Mouse (Mus musculus) C2C12 (cell line): ENCODE measurements around the gene Arhgap15. TPM values are rescaled to one million over a fixed set of nuclear protein-coding genes. Genes with fewer than 3 reads are reported as not detected.

Experiments used
- H3K27me3 ChIP-seq: one replicate; pipeline ENCODE4 v1.6.1; 2011; ENCODE audit not compliant: control insufficient read depth, insufficient read depth, insufficient read length
- H3K36me3 ChIP-seq: one replicate; pipeline ENCODE4 v1.6.1; 2011; ENCODE audit not compliant: control insufficient read depth, insufficient read depth
- H3K4me3 ChIP-seq: one replicate; pipeline ENCODE4 v1.5.1; 2011; ENCODE audit warnings: mild to moderate bottlenecking, control low read depth; ENCODE audit not compliant: poor library complexity, insufficient read depth, severe bottlenecking
- H3K79me2 ChIP-seq: one replicate; pipeline ENCODE4 v1.6.1; 2011; ENCODE audit not compliant: control insufficient read depth, insufficient read depth
- H3K79me3 ChIP-seq: one replicate; pipeline ENCODE4 v1.6.1; 2011; ENCODE audit warnings: low read depth, control low read depth
- H3ac ChIP-seq: one replicate; pipeline ENCODE3; 2011; ENCODE audit warnings: low read depth; ENCODE audit not compliant: control insufficient read depth, insufficient read length
- CEBPB ChIP-seq: IDR thresholded peaks from one replicate; pipeline ENCODE4 v1.6.1; 2011; ENCODE audit warnings: low read depth, mild to moderate bottlenecking, control low read depth, moderate library complexity
- CTCF ChIP-seq: IDR thresholded peaks from one replicate; pipeline ENCODE4 v1.5.1; 2011; ENCODE audit not compliant: control insufficient read depth, insufficient read depth, insufficient read length
- FOSL1 ChIP-seq: IDR thresholded peaks from one replicate; pipeline ENCODE4 v1.8.0; 2011; ENCODE audit warnings: mild to moderate bottlenecking, low read length; ENCODE audit not compliant: poor library complexity, insufficient read depth, severe bottlenecking
- MAX ChIP-seq: IDR thresholded peaks from one replicate; pipeline ENCODE4 v1.6.1; 2011; ENCODE audit warnings: mild to moderate bottlenecking, control low read depth
- MYOD1 ChIP-seq: IDR thresholded peaks from one replicate; pipeline ENCODE4 v1.6.1; 2011; ENCODE audit warnings: low read depth; ENCODE audit not compliant: control insufficient read depth, insufficient read length
- MYOG ChIP-seq: IDR thresholded peaks from one replicate; pipeline ENCODE4 v1.6.1; 2011; ENCODE audit not compliant: control insufficient read depth, insufficient read length; ENCODE audit errors: extremely low read depth
- USF1 ChIP-seq: IDR thresholded peaks from one replicate; pipeline ENCODE4 v1.6.1; 2011; ENCODE audit warnings: low read depth, mild to moderate bottlenecking, control low read depth, moderate library complexity
- polyA plus RNA-seq: library from polyadenylated mRNA; unstranded; fragments of >200 nt; fragmentation: generic; extraction: Trizol; gene quantifications from one replicate; pipeline ENCODE4 v1.2.1, GENCODE M21; 2012; ENCODE audit warnings: missing spikeins

Arhgap15 gene
- polyA plus RNA-seq, 1 experiment, result not detected

- no peak overlapping the region for H3ac ChIP-seq
- no peaks in the 10 kb centered on the region for H3K36me3 ChIP-seq
- H3K4me3 ChIP-seq, result no peak overlapping the region
- H3K27me3 ChIP-seq, result no peaks in the 10 kb centered on the region
- H3K79me2 ChIP-seq, result no peaks in the 10 kb centered on the region
- TF ChIP-seq CEBPB, result no peak
- no peak for TF ChIP-seq MAX
- no peaks in the 10 kb centered on the region for H3K79me3 ChIP-seq
These were observed 555.8 kb downstream of the Arhgap15 start for GRCm38 (mm10) chr2:44304261-44304970.

DNA sequence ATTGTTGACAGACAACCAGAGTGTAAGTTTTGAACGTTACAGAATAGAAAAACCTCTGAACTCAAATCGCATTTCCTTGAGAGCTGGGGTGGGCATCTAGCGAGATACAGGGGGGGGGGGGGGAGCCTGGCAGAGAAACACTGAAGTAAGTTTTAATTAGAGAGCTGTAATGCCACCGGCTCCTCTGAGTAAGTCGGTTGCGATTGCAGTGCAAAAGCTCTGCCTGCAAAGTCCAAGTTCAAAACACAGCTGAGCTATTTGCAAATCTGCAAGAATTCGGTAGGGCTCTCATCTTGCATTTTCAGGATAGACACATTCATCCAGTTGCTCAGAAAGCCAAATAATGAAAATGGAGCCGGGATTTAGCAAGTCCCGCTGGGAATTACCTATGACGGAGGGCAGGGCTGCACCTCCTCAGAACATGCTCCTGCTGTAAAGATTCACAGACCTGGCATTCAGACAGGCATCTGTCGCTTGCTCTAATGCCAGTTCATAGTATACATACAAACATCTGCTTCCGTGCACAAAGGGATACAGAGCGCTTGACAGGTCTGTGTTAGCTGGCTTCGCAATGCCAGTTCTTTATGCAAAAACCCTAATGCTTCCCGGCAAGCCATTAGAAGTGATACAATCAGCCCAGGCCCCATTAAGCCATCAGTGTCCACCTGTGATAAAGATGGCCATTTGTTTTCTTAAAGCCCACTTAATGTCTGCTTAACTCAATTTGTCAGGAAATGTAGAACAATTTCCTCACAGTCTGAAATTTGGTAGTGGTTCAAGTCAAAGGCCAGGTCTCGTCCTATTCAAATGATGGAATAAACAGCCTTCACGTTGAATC lies 556.6 kb downstream of the Arhgap15 start:
- no peaks in the 10 kb centered on the region for H3K79me2 ChIP-seq
- H3K4me3 ChIP-seq, result no peak overlapping the region
- H3K36me3 ChIP-seq, result no peaks in the 10 kb centered on the region
- H3K79me3 ChIP-seq, result no peaks in the 10 kb centered on the region
- no peak for TF ChIP-seq MYOD1
- TF ChIP-seq CTCF, result no peak
- no peak for TF ChIP-seq MYOG
- no peak for TF ChIP-seq CEBPB
- no peak for TF ChIP-seq USF1
- no peak overlapping the region for H3ac ChIP-seq
- no peaks in the 10 kb centered on the region for H3K27me3 ChIP-seq

GRCm38 (mm10) chr2:44306137-44306536 lies 557.5 kb downstream of the Arhgap15 start:
- Histone ChIP-seq H3K79me3 (no peaks in the 10 kb centered on the region), H3K79me2 (no peaks in the 10 kb centered on the region), H3K4me3 (no peak overlapping the region), H3K27me3 (no peaks in the 10 kb centered on the region), H3ac (no peak overlapping the region), H3K36me3 (no peaks in the 10 kb centered on the region)
- TF ChIP-seq CTCF (no peak), MYOG (no peak)

DNA sequence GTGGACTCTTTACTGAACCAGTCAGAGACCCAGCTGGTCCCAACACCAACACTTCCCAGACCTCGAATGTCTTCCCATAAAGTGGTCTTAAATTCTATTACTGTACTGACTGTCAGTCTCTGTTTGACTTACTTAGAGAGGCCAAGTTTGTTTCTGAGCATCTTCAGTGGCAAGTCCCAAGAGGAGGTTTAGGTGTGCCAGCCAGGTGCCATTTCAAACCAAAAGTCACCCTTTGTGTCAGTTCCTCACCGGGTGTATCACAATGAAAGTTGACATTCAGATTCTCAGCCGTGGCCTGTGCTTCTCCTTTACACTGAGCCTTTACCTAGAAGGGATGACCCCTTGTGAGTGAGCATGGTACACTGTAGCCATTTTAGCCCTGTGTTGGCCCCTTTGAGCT lies 560.5 kb downstream of the Arhgap15 start:
- Histone ChIP-seq H3K79me3 (no peaks in the 10 kb centered on the region), H3ac (no peak overlapping the region), H3K4me3 (no peak overlapping the region), H3K27me3 (no peaks in the 10 kb centered on the region), H3K36me3 (no peaks in the 10 kb centered on the region), H3K79me2 (no peaks in the 10 kb centered on the region)
- TF ChIP-seq USF1 (no peak), MAX (no peak), MYOG (no peak), MYOD1 (no peak), CEBPB (no peak), CTCF (no peak), FOSL1 (no peak)

- TF ChIP-seq USF1, result no peak
- Histone ChIP-seq H3K4me3 (no peak overlapping the region), H3ac (no peak overlapping the region), H3K79me2 (no peaks in the 10 kb centered on the region), H3K36me3 (no peaks in the 10 kb centered on the region), H3K79me3 (no peaks in the 10 kb centered on the region), H3K27me3 (no peaks in the 10 kb centered on the region)
These were observed 560.9 kb downstream of the Arhgap15 start for GRCm38 (mm10) chr2:44309556-44309955.

- no peak overlapping the region for H3K4me3 ChIP-seq
- H3K79me2 ChIP-seq, result no peaks in the 10 kb centered on the region
- no peak overlapping the region for H3ac ChIP-seq
- TF ChIP-seq CTCF (no peak), CEBPB (no peak), MYOG (no peak), MYOD1 (no peak), FOSL1 (no peak), MAX (no peak), USF1 (no peak)
- H3K27me3 ChIP-seq, result no peaks in the 10 kb centered on the region
- no peaks in the 10 kb centered on the region for H3K79me3 ChIP-seq
- no peaks in the 10 kb centered on the region for H3K36me3 ChIP-seq
These were observed 561.6 kb downstream of the Arhgap15 start for GRCm38 (mm10) chr2:44310095-44310748.
